Mouse (Mus musculus) left cerebral cortex, adult 18-20 months (tissue): ENCODE results near the gene Ercc4. TPM values are rescaled to one million over a fixed set of nuclear protein-coding genes. Genes with fewer than 3 reads are reported as not detected.

ENCODE experiments used
- DNase-seq, 2 experiments: peaks; one replicate each; pipeline ENCODE4 v3.0.0; 2021 to 2022; ENCODE audit warnings: low spot score in 2 of 2, mixed read lengths in 1 of 2
- total RNA-seq, 2 experiments: library from RNA; stranded (reverse); gene quantifications; 2 replicates each; pipeline ENCODE4 v1.2.3; 2021

Gene Ercc4
- total RNA-seq, 2 experiments from 2014 or later: 24.3 to 24.5 TPM

DNA sequence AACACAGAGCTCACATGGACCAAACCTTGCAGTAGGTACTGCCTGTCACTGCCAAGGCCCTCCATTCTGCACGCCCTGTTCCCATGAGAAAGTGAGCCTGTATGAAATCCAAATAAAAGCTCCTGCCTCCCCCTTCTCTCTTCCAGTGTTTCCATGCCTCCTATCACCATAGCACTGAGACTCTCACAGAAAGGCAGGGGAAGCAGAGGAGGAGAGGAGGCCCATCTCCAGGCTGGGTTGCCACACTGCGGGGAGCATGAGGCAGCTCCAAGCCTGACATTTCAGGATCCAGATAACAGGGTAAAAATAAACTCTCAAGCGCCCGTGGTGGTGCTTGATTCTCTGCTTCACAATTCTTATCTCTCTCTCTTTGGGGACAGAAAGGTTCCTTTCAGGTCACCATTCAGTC, 84.2 kb downstream of the Ercc4 start:
- peak; percentile 36 to 50 for DNase-seq

DNA sequence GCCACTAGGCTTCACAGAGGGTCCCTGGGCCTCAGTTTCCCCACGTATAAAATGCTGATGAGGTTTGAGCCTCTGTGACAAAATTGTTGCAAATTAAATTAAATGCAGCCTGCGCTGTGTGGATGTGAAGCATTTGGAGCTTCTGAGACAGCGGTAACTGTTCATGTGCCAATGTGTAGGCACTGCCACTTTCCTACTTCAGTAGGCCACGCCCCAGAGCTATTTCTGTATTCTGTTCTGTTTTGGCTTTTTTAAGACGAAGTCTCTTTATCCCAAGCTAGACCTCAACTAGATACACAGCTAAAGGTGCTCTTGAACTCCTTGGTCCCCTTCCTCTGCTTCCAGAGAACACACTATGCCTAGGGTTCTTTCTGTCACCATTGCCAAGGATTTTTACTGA, 85.4 kb downstream of the Ercc4 start:
- peak; percentile 50 to 69 for DNase-seq

GRCm38 (mm10) chr16:13196626-13197025, 87.1 kb downstream of the Ercc4 start:
- DNase-seq: peak; percentile 74 to 87

GRCm38 (mm10) chr16:13197293-13197692, 87.8 kb downstream of the Ercc4 start:
- DNase-seq: peak; percentile 75 to 88

DNA sequence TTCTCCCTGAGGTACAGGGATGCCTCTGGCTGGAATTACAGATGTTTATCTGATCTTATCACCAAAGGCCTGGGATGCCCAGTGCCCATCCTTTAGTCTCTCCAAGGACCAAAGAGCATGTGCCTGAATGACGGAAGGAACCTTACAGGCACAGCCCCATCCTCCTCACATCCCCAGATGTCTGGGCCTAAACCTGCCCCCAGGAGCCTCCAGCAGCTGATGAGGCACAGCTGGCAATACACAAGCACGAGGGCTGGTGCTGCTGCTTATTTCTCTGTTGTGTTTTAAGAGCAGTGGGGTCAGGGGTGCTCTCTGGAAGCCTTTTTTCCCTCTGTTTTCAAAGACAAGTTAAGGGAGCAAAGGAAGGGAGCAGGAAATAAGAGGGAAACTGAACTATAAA, 89.7 kb downstream of the Ercc4 start:
- DNase-seq: no peak

Other genes starting within 250 kb of the Ercc4 start
- gene Mrtfb, start 146.8 kb downstream of the Ercc4 start, total RNA-seq: 100 to 1,000 TPM; 179 to 188 TPM